Mouse (Mus musculus): ENCODE measurements around the gene Ecd.

Gene Ecd

GRCm38 (mm10) chr14:20347991-20348541 is at the start of gene Ecd, which contains the start of gene Fam149b:
Gene Ecd (minus strand): TSS chr14:20348121.
Gene Fam149b (plus strand): TSS chr14:20348162.
- DNase-seq (ENCODE audit: low spot score in 2 of 2): peak; percentile 92 to 95

- DNase-seq (ENCODE audit: low spot score in 2 of 2): no peak
These were observed 49.3 kb upstream of the Ecd start for GRCm38 (mm10) chr14:20397220-20397619.

GRCm38 (mm10) chr14:20393205-20393913 is 45.4 kb upstream of the Ecd start, which contains the start of gene Mrps16:
Gene Mrps16 (minus strand): TSS chr14:20393634.
- peak; percentile 93 to 95 for DNase-seq (ENCODE audit: low spot score in 2 of 2)

GRCm38 (mm10) chr14:20392326-20392725 is 44.4 kb upstream of the Ecd start:
- no peak for DNase-seq (ENCODE audit: low spot score in 2 of 2)

- DNase-seq (ENCODE audit: low spot score in 2 of 2): no peak
These were observed 41.6 kb upstream of the Ecd start for GRCm38 (mm10) chr14:20389446-20390079.

- DNase-seq (ENCODE audit: low spot score in 2 of 2): peak; percentile 97 to 98
These were observed 40.7 kb upstream of the Ecd start, which contains the start of gene Dnajc9 for GRCm38 (mm10) chr14:20388441-20389129. Gene Dnajc9 (minus strand): TSS chr14:20388910.

- peak in 1 of 2 experiments; percentile 35 for DNase-seq (ENCODE audit: low spot score in 2 of 2)
These were observed 32.0 kb upstream of the Ecd start for GRCm38 (mm10) chr14:20379753-20380430.

- no peak for DNase-seq (ENCODE audit: low spot score in 2 of 2)
These were observed 31.2 kb upstream of the Ecd start for GRCm38 (mm10) chr14:20379087-20379640.

GRCm38 (mm10) chr14:20378313-20379061 is 30.6 kb upstream of the Ecd start:
- peak; percentile 72 to 81 for DNase-seq (ENCODE audit: low spot score in 2 of 2)

- peak in 1 of 2 experiments; percentile 33 for DNase-seq (ENCODE audit: low spot score in 2 of 2)
These were observed 29.2 kb upstream of the Ecd start for GRCm38 (mm10) chr14:20377112-20377521.

GRCm38 (mm10) chr14:20371854-20372253 is 23.9 kb upstream of the Ecd start:
- no peak for DNase-seq (ENCODE audit: low spot score in 2 of 2)

GRCm38 (mm10) chr14:20370798-20371197 is 22.9 kb upstream of the Ecd start:
- no peak for DNase-seq (ENCODE audit: low spot score in 2 of 2)

GRCm38 (mm10) chr14:20368271-20368670 is 20.4 kb upstream of the Ecd start:
- DNase-seq (ENCODE audit: low spot score in 2 of 2): no peak

- no peak for DNase-seq (ENCODE audit: low spot score in 2 of 2)
These were observed 15.3 kb upstream of the Ecd start for GRCm38 (mm10) chr14:20363230-20363629.

- no peak for DNase-seq (ENCODE audit: low spot score in 2 of 2)
These were observed 405 bp downstream of the Ecd start for GRCm38 (mm10) chr14:20347441-20347990.

GRCm38 (mm10) chr14:20345885-20346284 is 2.0 kb downstream of the Ecd start:
- DNase-seq (ENCODE audit: low spot score in 2 of 2): no peak

- DNase-seq (ENCODE audit: low spot score in 2 of 2): peak; percentile 50 to 80
These were observed 7.1 kb downstream of the Ecd start for GRCm38 (mm10) chr14:20340866-20341265.

GRCm38 (mm10) chr14:20340149-20340548 is 7.8 kb downstream of the Ecd start:
- DNase-seq (ENCODE audit: low spot score in 2 of 2): peak; percentile 19 to 71

GRCm38 (mm10) chr14:20339415-20339814 is 8.5 kb downstream of the Ecd start:
- DNase-seq (ENCODE audit: low spot score in 2 of 2): no peak

GRCm38 (mm10) chr14:20331316-20331715 is 16.6 kb downstream of the Ecd start:
- DNase-seq (ENCODE audit: low spot score in 2 of 2): no peak
